Mouse (Mus musculus) lung, postnatal 25 days (tissue): ENCODE measurements around the gene Atxn1.
A peak's percentile ranks its signal among the peaks of the same experiment; 100 is the strongest.

Experiments
- DNase-seq: peaks from one replicate; pipeline ENCODE4 v3.0.0; 2022; ENCODE audit warnings: low spot score

Gene Atxn1

DNA sequence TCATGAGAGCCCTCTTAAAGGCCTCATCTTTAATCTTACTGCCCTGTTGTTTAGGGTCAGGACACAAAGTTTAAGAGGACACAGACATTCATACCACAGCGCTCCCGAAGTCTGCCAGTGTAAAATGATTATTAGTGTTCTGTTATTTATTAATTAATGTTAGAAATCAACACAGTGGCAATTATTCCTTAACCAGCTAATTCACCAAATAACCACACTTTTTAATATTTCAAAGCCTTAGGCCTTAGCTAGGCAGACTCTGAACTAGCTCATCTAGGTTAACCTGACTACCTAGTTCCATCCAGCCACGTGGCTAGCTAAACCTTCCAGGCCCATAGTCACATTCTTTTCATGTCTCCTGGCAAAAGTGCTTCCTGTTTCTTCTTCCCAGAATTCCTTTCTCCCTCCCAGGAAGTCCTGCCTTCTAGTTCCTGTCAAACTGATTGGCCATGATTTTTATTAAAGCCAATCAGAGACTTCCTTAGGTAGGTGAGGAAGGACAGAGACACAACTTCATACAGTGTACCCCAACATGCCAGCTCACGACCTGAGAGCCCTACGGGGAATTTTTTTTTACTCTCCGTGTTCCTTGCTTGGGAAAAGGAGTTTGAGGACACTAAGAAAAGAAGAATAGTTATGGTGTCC, 439.9 kb downstream of the Atxn1 start:
- no peak for DNase-seq

DNA sequence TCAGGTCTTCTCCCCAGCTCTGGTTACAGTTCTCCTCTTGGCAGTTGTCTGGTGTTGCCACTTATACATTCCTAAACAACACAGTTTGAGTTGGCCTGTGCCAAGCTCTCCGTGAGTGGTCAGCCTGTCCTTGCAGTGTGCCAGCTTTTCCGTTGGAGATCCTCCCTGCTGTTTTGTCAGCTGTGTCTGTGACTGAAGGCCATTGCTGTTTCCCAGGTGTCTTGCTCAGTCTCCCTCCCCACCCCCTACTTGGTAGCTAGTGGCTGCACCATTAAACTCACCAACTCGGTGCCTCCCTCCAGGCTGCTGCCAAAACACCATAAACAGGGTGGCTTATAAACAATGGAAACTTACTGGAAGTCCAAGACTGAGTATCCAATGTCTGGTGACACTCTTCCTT, 440.5 kb downstream of the Atxn1 start:
- no peak for DNase-seq

DNA sequence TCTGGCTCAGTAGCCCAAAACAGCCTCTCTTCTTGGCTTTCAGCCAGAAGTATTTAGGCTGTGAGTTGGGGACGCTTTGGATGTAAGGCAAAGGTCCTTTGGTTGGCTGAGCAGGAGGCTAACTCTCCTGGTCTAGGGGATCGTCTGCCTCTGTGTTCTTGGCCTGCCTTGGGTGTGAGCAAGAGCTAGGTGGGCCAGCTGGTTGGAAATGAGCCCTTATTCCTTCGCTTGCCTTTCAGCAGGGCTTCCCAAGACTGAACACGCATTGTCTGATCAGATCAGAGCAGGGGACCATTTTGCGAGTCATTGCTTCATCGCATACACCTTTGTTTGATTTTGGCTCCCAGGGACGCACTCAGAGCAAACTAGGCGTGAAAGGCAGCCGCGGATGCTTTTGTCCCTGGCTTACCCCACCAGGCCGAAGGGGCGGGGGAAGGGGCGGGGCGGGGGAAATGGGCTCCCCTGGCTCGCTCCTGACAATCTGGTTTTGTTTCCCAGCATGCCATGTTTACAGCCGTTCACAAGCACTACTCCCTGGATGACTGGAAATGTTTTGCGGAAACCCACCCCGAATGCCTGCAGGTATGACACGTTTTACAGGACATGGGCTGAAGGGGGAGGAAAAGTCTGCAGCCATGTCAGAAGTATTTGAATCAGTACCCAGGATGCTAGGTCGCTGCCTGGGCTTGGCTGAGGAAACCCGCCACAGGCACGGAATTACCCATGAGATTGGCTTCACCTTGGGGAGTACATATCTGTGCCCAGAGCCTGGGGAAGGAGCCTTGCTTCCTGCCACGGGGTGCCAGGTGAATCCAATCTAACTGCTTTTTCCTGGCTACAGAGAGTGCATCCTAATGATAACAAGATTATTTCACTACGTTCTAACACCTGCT, 448.1 kb downstream of the Atxn1 start:
- no peak for DNase-seq

DNA sequence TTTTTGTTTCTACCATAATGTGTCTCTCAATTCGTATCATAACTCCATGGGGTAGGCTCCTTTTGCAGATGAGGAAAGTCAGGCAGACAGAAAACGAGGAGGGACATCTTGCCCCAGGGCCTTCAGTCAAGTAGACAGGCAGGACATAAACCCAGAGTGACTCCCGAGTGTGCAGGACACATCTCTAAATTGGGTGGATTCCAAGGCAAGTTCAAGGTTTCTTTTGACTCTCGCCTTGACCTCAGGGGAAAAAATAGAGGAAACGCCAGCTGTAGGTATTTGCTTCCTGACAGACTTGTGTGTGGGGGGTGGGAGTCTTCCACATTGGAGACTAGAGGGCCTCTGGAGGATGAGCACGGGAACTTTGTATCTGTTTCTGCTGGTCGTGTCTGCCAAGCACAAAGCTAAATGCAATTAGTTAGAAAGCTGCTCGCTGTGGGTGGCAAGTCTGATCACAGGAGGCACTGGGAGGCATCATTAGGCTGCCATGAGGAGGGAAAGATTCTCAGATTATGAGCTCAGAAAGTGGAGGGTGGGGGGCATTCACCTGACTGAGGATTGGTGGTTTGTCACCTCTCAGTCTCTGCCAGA, 449.9 kb downstream of the Atxn1 start:
- DNase-seq = no peak

DNA sequence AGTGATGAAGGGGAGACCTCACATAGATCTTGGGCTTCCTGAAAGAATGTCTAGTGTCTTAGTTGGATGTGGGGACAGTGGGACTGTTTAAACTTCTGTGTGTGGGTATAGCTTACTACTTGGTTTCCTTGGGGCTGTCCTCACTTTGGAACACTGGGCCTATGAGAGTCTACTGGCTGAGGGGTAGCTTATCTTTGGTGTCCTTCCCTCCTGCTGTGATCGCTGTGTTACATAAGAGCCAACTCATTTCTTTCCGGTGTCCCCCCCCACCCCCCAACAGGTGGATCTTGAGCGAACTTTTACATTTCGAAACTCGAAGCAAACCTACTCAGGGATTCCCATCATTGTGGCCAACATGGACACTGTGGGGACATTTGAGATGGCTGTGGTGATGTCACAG, 450.7 kb downstream of the Atxn1 start:
- DNase-seq = no peak

DNA sequence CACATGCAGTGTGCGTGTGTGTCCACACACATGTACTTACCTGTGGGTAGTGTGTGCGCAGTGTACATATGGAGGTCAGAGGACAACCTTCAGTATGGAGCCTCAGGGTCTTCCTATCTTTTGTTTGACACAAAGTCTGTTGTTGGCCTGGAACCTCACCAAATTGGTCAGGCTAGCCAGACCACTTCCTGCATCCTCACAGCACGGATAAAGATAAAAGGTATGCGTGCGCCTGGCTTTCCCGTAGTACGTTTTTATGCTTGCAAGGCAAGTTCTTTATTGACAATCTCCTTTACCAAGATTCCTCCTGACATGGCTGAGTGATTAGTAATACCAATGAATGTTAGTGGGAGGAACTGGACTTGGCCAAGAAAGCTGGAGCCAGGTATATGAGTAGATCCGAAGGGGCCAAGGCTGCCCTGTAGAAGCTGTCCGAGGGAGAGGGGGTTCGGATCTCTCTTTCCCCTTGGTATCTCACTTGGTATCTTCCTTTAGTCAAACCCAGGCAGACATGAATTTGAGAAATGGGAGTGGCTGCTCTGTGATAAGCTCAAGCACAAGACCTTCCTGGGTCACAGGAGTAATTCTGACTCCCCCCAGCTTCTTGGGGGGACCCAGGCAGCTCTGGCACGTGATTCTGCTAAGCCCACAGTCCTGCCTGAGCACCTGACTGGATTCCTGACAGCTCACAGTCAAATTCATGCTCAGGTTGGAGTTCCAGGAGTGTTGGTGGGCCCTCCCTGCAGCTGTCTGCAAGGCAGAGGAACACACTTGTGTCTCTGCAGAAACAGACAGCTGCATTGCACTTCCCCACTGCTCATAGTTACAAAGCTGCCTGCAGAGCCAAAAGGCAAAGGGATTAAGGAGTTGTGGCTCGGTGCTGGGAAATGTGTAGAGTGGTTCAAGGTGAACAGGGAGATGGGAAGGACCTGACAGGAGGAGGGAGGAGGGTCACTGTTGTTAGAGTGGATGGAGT, 451.5 kb downstream of the Atxn1 start:
- no peak for DNase-seq

DNA sequence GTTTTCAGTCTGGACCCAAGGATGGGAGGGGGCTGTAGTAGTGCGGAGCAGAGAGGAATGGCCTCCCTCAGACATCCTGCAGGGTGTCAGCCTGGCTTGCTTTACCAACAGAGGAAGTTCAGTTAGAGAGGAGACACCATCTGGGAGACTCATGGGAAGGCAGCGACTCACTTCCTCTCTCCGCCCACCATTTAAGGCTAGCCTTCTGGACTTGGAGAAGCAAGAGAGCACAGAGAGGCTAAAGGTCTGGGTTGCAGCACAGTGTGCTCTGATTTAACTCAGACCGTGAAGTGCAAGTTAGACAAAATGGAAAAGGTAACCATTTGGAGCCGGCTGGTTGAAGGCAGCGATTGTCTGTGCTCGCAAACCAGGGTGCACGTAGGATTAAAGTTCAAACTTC, 452.3 kb downstream of the Atxn1 start:
- peak; percentile 28 for DNase-seq

DNA sequence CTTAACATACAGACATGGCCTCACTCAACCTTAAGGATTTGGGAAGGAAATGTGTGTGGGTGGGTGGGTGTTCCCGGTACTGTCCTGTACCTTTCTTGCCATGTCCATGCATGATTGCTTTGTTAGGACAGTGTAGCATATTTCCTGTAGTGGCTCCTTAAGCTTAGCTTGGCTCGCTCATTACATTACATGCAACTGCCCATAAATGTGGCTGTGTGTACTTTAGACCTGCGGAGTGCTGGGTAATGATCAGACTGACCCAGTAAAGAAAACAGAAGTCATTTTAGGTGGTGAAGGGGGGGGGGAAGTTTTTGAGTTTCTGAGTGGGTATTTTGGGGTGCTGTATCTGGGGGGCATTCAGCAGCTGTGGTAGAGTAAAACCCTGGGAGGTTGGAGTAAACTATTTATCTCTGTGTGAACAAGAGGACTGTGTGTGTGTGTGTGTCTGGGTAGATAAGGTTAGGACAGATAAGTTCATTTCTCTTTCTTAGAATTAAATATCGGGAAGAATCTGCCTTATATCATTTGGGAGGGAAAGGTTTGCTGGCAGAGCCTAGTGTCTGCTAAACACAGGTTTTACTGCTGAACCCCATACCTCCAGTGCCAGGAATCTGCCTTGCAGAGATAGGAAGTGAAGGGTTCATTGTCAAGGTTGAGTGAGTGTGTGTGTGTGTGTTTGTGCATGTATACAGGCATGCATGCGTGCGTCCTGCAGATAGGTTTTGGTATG, 452.9 kb downstream of the Atxn1 start:
- no peak for DNase-seq

DNA sequence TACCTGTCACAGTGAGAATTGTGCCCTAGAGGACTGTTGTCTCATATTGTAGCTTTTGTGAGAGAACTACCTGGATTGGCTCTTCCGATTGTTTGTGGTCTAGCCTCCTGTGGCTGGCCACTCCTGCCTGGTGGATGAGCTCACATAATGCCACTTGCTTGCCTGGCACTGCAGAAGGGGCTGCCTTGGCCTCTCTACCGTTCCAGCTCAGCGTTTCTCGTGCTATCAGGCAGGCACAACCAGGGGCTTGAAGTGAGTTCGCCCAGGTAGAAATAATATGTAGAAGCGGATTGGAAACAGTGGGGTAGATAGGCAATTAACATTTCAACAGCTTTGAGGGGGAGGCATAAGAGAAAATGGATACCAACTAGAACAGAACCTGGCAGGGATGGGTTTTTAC, 455.4 kb downstream of the Atxn1 start:
- no peak for DNase-seq

DNA sequence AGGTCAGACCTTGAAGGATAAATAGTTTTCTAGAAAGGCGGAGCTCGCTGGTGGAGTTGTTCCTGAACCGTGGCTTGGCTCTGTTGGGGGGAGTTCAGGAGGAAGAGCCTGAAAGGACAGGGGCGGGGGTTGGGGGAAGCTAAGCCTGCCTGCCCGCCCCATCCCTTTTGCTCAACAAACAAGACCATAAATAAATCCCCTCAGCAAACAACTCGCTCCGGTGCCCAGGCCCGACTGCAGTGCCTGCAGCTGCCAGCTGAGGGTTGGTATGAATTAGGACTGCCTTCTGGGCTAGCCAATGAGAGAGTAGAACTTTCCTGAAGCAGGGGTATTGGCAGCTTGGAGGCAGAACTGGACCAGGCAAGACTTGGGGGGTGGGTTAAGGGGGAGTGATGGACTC, 456.3 kb downstream of the Atxn1 start:
- no peak for DNase-seq

DNA sequence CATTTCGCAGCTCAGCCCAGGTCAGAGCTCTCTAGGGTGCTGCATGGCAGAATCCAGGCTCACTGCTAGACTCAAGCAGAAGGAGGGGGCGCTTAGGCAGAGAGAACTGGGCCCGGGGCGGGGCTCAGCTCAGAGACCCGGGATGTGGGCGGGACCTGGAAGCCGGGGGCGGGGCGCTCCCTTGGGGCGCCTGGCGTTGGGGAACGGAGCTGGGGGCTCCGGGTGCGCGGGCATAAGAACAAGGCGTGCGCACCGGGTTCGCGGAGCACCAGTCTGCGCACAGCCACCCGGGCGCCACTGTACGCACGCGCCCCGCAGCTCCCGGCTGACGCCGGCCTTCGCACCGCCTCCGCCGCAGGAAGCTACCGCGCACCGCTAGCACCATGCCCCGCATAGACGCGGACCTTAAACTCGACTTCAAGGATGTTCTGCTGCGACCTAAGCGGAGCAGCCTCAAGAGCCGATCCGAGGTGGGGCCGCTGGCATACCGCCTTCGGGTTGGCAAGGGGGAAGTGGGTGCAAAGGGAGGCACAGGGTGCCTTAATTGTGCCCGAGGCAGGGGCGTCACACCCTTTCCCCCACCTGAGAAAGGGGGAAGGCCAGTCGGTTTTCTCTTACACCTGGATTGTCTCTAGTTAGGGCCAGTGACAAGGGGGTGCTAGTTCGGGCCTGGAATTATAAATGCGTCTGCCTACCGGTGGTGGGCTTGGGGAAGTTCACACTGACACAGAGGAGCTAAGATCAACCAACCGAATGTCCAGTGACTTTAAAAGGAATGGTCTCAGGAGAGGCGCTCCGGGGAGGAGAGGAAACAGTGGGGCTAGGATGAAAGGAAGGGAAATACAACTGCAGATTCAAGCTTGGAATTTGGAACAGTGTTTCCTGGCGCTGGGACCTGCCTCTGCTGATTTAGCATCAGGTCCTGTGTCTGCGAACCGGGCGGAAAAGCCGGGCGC, 457.3 kb downstream of the Atxn1 start, which contains the start of gene Gmpr:
TSS of gene Gmpr (plus strand) at position 171 of the 956 bp plus-strand sequence.
- DNase-seq = peak; percentile 63

DNA sequence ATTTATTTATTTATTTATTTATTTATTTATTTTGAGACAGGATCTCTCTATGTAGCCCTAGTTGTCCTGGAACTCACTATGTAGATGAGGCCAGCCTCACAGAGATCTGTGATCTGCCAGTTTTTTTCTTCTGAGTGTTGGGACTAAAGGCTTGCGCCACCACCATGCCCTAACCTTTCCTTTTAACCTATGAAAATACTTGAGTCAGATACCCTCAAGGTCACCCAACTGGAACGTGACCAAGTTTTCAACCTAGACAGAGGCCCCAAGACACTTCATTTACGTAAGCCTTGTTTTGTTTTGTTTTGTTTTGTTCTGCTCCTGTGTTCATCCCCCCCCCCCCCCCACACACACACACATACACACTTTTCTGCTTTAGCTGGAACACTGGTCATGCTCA, 459.3 kb downstream of the Atxn1 start:
- no peak for DNase-seq

DNA sequence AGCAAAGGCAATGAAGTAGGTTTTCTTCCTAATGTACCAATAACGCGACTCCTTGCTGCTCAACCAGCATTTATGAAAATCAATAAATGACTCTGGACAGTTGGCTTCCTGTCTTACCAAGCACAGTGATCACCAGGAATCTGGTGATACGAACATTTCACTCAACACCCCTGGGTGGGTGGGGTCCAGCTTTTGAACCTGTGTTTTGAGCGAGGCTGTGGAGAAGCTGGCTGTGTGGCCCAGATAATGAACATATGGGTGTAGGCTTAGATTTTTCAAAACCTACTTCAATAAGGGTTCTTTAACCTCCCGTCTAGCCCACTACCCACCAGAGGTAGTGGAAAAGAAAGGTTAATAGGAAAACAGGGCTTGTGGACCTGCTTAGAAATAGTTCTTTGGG, 462.0 kb downstream of the Atxn1 start:
- no peak for DNase-seq

DNA sequence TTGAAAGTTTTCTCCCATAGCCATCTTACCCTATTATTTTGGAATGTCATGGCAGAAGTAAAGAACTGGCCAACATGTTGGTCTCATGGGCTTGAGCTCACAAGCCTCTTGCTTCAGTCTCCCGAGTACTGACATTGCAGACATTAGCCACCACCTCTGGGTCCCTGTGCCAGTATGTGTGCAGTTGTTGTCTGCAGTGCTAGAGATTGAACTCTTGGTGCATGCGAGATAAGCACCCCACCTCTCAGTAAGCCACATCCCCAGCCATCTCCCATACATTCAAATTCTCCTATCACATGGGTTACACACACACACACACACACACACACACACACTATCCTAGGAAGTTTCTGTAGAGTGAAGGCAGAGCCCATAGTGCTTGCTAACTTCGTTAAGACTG, 464.9 kb downstream of the Atxn1 start:
- DNase-seq = no peak
